Mouse (Mus musculus) limb, embryonic 14.5 days (tissue): ENCODE data around the gene Lrrc32. TPM values are rescaled to one million over a fixed set of nuclear protein-coding genes. Genes with fewer than 3 reads are reported as not detected.
A peak's percentile ranks its signal among the peaks of the same experiment; 100 is the strongest.

Source experiments
- ATAC-seq: fragments of 200-750 bp; cut with Nextera tagmentation; 2 replicates; pipeline ENCODE4 v1.8.0; 2017; ENCODE audit warnings: low read depth, moderate number of reproducible peaks, moderate TSS enrichment; ENCODE audit not compliant: low FRiP score
- DNase-seq: peaks from one replicate; pipeline ENCODE4 v3.0.0-alpha.2; 2015; ENCODE audit warnings: low spot score
- H3K27ac ChIP-seq: fragments of 300-500 bp; sonication (generic); replicated peaks from 2 replicates; pipeline ENCODE4 v1.5.1; 2014; ENCODE audit warnings: low read depth, mild to moderate bottlenecking, low read length, moderate library complexity, mixed read lengths
- H3K27me3 ChIP-seq: fragments of 300-500 bp; sonication (generic); 2 replicates; pipeline ENCODE4 v1.6.1; 2014; ENCODE audit warnings: low read length, mixed read lengths; ENCODE audit not compliant: control insufficient read depth, insufficient read depth
- H3K36me3 ChIP-seq: fragments of 300-500 bp; sonication (generic); 2 replicates; pipeline ENCODE4 v1.6.1; 2014; ENCODE audit warnings: mild to moderate bottlenecking, low read length, moderate library complexity, mixed read lengths; ENCODE audit not compliant: control insufficient read depth, insufficient read depth
- H3K4me1 ChIP-seq: fragments of 300-500 bp; sonication (generic); 2 replicates; pipeline ENCODE4 v1.6.1; 2014; ENCODE audit warnings: antibody characterized with exemption, low read length, mixed read lengths; ENCODE audit not compliant: control insufficient read depth, insufficient read depth
- H3K4me2 ChIP-seq: fragments of 300-500 bp; sonication (generic); replicated peaks from 2 replicates; pipeline ENCODE4 v1.6.1; 2014; ENCODE audit warnings: low read depth, mild to moderate bottlenecking, low read length, moderate library complexity; ENCODE audit not compliant: severe bottlenecking
- H3K4me3 ChIP-seq: fragments of 300-500 bp; sonication (generic); replicated peaks from 2 replicates; pipeline ENCODE4 v1.5.1; 2014; ENCODE audit warnings: low read length
- H3K9ac ChIP-seq: fragments of 300-500 bp; sonication (generic); 2 replicates; pipeline ENCODE4 v1.6.1; 2014; ENCODE audit warnings: mild to moderate bottlenecking, low read depth, low read length, moderate library complexity; ENCODE audit not compliant: severe bottlenecking
- H3K9me3 ChIP-seq: fragments of 300-500 bp; sonication (generic); 2 replicates; pipeline ENCODE4 v1.6.1; 2016; ENCODE audit warnings: low read length; ENCODE audit not compliant: control insufficient read depth
- POLR2A ChIP-seq: fragments of 200-500 bp; IDR thresholded peaks from 2 replicates; pipeline ENCODE4 v1.8.0; 2012; ENCODE audit warnings: inconsistent platforms, mild to moderate bottlenecking, moderate library complexity, borderline replicate concordance; ENCODE audit not compliant: insufficient read depth, insufficient read length; ENCODE audit errors: extremely low read depth
- WGBS: fragments of 180-500 bp; shearing (Covaris S2); extraction: QIAGEN DNeasy Blood & Tissue Kit; methylation state at CpG from one replicate; pipeline ENCODE4 v1.1.7; 2014; 5-methylcytosine and 5-hydroxymethylcytosine counted together
- polyA plus RNA-seq, 2 experiments: library from polyadenylated mRNA; depleted of rRNA in 1 of 2; stranded (reverse) in 1 of 2; unstranded in 1 of 2; fragments of >200 nt; fragmentation: Nextera tagmentation in 1 of 2; extraction: Ambion mirVana in 1 of 2; gene quantifications; 2 replicates each; pipeline versions ENCODE4 v1.2.1 to v1.2.3; 2012 to 2014

Gene Lrrc32
- polyA plus RNA-seq, 2 experiments = 10.5 to 12.3 TPM

GRCm38 (mm10) chr7:98487202-98487980, 1.7 kb upstream of the Lrrc32 start:
- Histone ChIP-seq H3K9ac (no peak overlapping the region), H3K4me3 (no peak overlapping the region), H3K4me2 (no peak overlapping the region), H3K9me3 (no peaks in the 10 kb centered on the region), H3K36me3 (no peaks in the 10 kb centered on the region), H3K4me1 (peaks cover 15% of the 10 kb centered on the region), H3K27me3 (no peaks in the 10 kb centered on the region), H3K27ac (no peak overlapping the region)
- WGBS = 87% methylated on average over 11 of the region's 11 CpGs
- no peak for ATAC-seq
- DNase-seq = no peak
- TF ChIP-seq POLR2A = no peak

GRCm38 (mm10) chr7:98488398-98489130, 519 bp upstream of the Lrrc32 start:
- Histone ChIP-seq H3K4me2 (no peak overlapping the region; the same call in 1 of the 2 replicates), H3K4me1 (peaks cover 8% of the 10 kb centered on the region; the same call in 1 of the 2 replicates), H3K27ac (no peak overlapping the region), H3K9ac (no peak overlapping the region), H3K27me3 (no peaks in the 10 kb centered on the region), H3K4me3 (no peak overlapping the region), H3K9me3 (no peaks in the 10 kb centered on the region), H3K36me3 (no peaks in the 10 kb centered on the region)
- ATAC-seq (no peak), DNase-seq (no peak)
- TF ChIP-seq POLR2A = no peak
- WGBS = 92% methylated on average over 13 of the region's 13 CpGs

- ATAC-seq (peak; percentile 89), DNase-seq (peak; percentile 73)
- Histone ChIP-seq H3K9me3 (no peaks in the 10 kb centered on the region), H3K27ac (no peak overlapping the region), H3K4me3 (peak overlapping the region; percentile 52), H3K4me2 (peak overlapping the region; percentile 86), H3K27me3 (no peaks in the 10 kb centered on the region), H3K9ac (peak overlapping the region; percentile 63), H3K4me1 (peaks cover 8% of the 10 kb centered on the region; the same call in 1 of the 2 replicates), H3K36me3 (no peaks in the 10 kb centered on the region)
- TF ChIP-seq POLR2A = no peak
- WGBS = under 1% methylated on average over 44 of the region's 50 CpGs
Observed at GRCm38 (mm10) chr7:98489623-98490084, 571 bp downstream of the Lrrc32 start.

- Histone ChIP-seq H3K27ac (no peak overlapping the region), H3K27me3 (no peaks in the 10 kb centered on the region), H3K4me1 (peaks cover 8% of the 10 kb centered on the region; the same call in 1 of the 2 replicates), H3K4me3 (peak overlapping the region; percentile 52), H3K9ac (peak overlapping the region; percentile 63; the same call in 1 of the 2 replicates), H3K36me3 (no peaks in the 10 kb centered on the region), H3K4me2 (peak overlapping the region; percentile 86), H3K9me3 (no peaks in the 10 kb centered on the region)
- WGBS = 53% methylated on average over 4 of the region's 4 CpGs
- ATAC-seq (no peak), DNase-seq (no peak)
- no peak for TF ChIP-seq POLR2A
Observed at GRCm38 (mm10) chr7:98490328-98490727, 1.2 kb downstream of the Lrrc32 start.

- no peak for TF ChIP-seq POLR2A
- Histone ChIP-seq H3K4me2 (peak overlapping the region; percentile 86), H3K27ac (no peak overlapping the region), H3K9ac (no peak overlapping the region), H3K9me3 (no peaks in the 10 kb centered on the region), H3K4me1 (peaks cover 8% of the 10 kb centered on the region; the same call in 1 of the 2 replicates), H3K4me3 (peak overlapping the region; percentile 52; the same call in 1 of the 2 replicates), H3K36me3 (no peaks in the 10 kb centered on the region), H3K27me3 (no peaks in the 10 kb centered on the region)
- DNase-seq (no peak), ATAC-seq (no peak)
- 94% methylated on average over 6 of the region's 6 CpGs for WGBS
Observed at GRCm38 (mm10) chr7:98490911-98491310, 1.8 kb downstream of the Lrrc32 start.
